Mouse (Mus musculus) hindbrain, embryonic 14.5 days (tissue): Measurements from ENCODE around the gene Btbd8. TPM values are rescaled to one million over a fixed set of nuclear protein-coding genes. Genes with fewer than 3 reads are reported as not detected.

ENCODE experiments used
- ATAC-seq: fragments of 200-750 bp; cut with Nextera tagmentation; 2 replicates; pipeline ENCODE4 v1.8.0; 2017; ENCODE audit warnings: moderate number of reproducible peaks, mild to moderate bottlenecking, moderate TSS enrichment, moderate library complexity; ENCODE audit not compliant: low FRiP score
- DNase-seq: peaks from one replicate; pipeline ENCODE4 v3.0.0-alpha.2; 2015; ENCODE audit warnings: low spot score
- H3K27ac ChIP-seq: fragments of 300-500 bp; sonication (generic); 2 replicates; pipeline ENCODE4 v1.5.1; 2014; ENCODE audit warnings: mild to moderate bottlenecking, moderate library complexity
- H3K27me3 ChIP-seq: fragments of 300-500 bp; sonication (generic); 2 replicates; pipeline ENCODE4 v1.6.1; 2014; ENCODE audit warnings: mild to moderate bottlenecking, low read length, mixed read lengths; ENCODE audit not compliant: control insufficient read depth, insufficient read depth
- H3K36me3 ChIP-seq: fragments of 300-500 bp; sonication (generic); replicated peaks from 2 replicates; pipeline ENCODE4 v1.6.1; 2014; ENCODE audit not compliant: control insufficient read depth, insufficient read depth
- H3K4me1 ChIP-seq: fragments of 300-500 bp; sonication (generic); replicated peaks from 2 replicates; pipeline ENCODE4 v1.6.1; 2014; ENCODE audit warnings: antibody characterized with exemption, low read length, mixed read lengths; ENCODE audit not compliant: control insufficient read depth, insufficient read depth
- H3K4me2 ChIP-seq: fragments of 300-500 bp; sonication (generic); replicated peaks from 2 replicates; pipeline ENCODE4 v1.6.1; 2014; ENCODE audit warnings: mild to moderate bottlenecking, moderate library complexity
- H3K4me3 ChIP-seq: fragments of 300-500 bp; sonication (generic); replicated peaks from 2 replicates; pipeline ENCODE4 v1.5.1; 2014; ENCODE audit warnings: mild to moderate bottlenecking, low read length
- H3K9ac ChIP-seq: fragments of 300-500 bp; sonication (generic); 2 replicates; pipeline ENCODE4 v1.6.1; 2014
- H3K9me3 ChIP-seq: fragments of 300-500 bp; sonication (generic); 2 replicates; pipeline ENCODE4 v1.6.1; 2016; ENCODE audit warnings: low read length; ENCODE audit not compliant: control insufficient read depth
- WGBS: fragments of 180-500 bp; shearing (Covaris S2); extraction: QIAGEN DNeasy Blood & Tissue Kit; methylation state at CpG from one replicate; pipeline ENCODE4 v1.1.7; 2014; 5-methylcytosine and 5-hydroxymethylcytosine counted together
- polyA plus RNA-seq: library from polyadenylated mRNA; unstranded; fragments of >200 nt; fragmentation: Nextera tagmentation; extraction: Ambion mirVana; gene quantifications from 2 replicates; pipeline ENCODE4 v1.2.1, GENCODE M21; 2014

The Btbd8 gene
- polyA plus RNA-seq, 1 experiment from 2014 or later = 17.9 TPM

- Histone ChIP-seq H3K36me3 (peaks cover 22% of the 10 kb centered on the region), H3K9me3 (no peaks in the 10 kb centered on the region), H3K27ac (no peak overlapping the region), H3K4me2 (no peak overlapping the region), H3K27me3 (no peaks in the 10 kb centered on the region), H3K4me1 (peaks cover 15% of the 10 kb centered on the region), H3K9ac (no peak overlapping the region), H3K4me3 (no peak overlapping the region)
- no peak for ATAC-seq
- WGBS = 86% methylated on average over 5 of the region's 5 CpGs
- no peak for DNase-seq
These were observed 62.2 kb downstream of the Btbd8 start for GRCm38 (mm10) chr5:107499891-107500535.

GRCm38 (mm10) chr5:107500741-107501140 is 62.9 kb downstream of the Btbd8 start:
- H3K27me3 ChIP-seq = no peaks in the 10 kb centered on the region
- DNase-seq = no peak
- H3K36me3 ChIP-seq = peaks cover 29% of the 10 kb centered on the region
- no peaks in the 10 kb centered on the region for H3K9me3 ChIP-seq
- H3K4me1 ChIP-seq = peaks cover 15% of the 10 kb centered on the region
- no peak for ATAC-seq
- H3K27ac ChIP-seq = no peak overlapping the region
- no peak overlapping the region for H3K9ac ChIP-seq
- H3K4me2 ChIP-seq = no peak overlapping the region
- 87% methylated on average over 1 of the region's 1 CpGs for WGBS
- no peak overlapping the region for H3K4me3 ChIP-seq

- H3K4me2 ChIP-seq = no peak within 1 kb of the TSS
- 86% methylated on average over 4 of the region's 4 CpGs for WGBS
These were observed 69.5 kb downstream of the Btbd8 start, which contains the start of gene Gm42669 for GRCm38 (mm10) chr5:107507321-107507720. Gene Gm42669 (plus strand): TSS chr5:107507621.

GRCm38 (mm10) chr5:107510503-107510902 is 72.7 kb downstream of the Btbd8 start:
- Histone ChIP-seq H3K9ac (no peak overlapping the region), H3K36me3 (peaks cover 42% of the 10 kb centered on the region), H3K27me3 (no peaks in the 10 kb centered on the region), H3K4me1 (no peaks in the 10 kb centered on the region), H3K4me3 (no peak overlapping the region), H3K4me2 (no peak overlapping the region), H3K27ac (no peak overlapping the region), H3K9me3 (no peaks in the 10 kb centered on the region)
- WGBS = 92% methylated on average over 10 of the region's 10 CpGs
- no peak for DNase-seq
- ATAC-seq = no peak

More at GRCm38 (mm10) chr5:107507321-107507720, 69.5 kb downstream of the Btbd8 start, which contains the start of gene Gm42669:
- H3K4me3 ChIP-seq = no peak within 1 kb of the TSS
- no peak within 1 kb of the TSS for H3K27ac ChIP-seq
- no peaks in the 10 kb centered on the region for H3K27me3 ChIP-seq
- no peaks in the 10 kb centered on the region for H3K9me3 ChIP-seq
- H3K36me3 ChIP-seq = peaks cover 61% of the 10 kb centered on the region
- ATAC-seq (no peak), DNase-seq (no peak)
- H3K9ac ChIP-seq = no peak within 1 kb of the TSS
- H3K4me1 ChIP-seq = no peaks in the 10 kb centered on the region

GRCm38 (mm10) chr5:107511326-107511725 is 73.5 kb downstream of the Btbd8 start:
- 66% methylated on average over 2 of the region's 2 CpGs for WGBS
- DNase-seq (no peak), ATAC-seq (no peak)
- Histone ChIP-seq H3K36me3 (peaks cover 36% of the 10 kb centered on the region), H3K4me1 (no peaks in the 10 kb centered on the region), H3K27ac (no peak overlapping the region), H3K4me2 (no peak overlapping the region), H3K27me3 (no peaks in the 10 kb centered on the region), H3K9me3 (no peaks in the 10 kb centered on the region), H3K9ac (no peak overlapping the region), H3K4me3 (no peak overlapping the region)

GRCm38 (mm10) chr5:107513583-107513982 is 75.8 kb downstream of the Btbd8 start:
- DNase-seq (no peak), ATAC-seq (no peak)
- H3K9ac ChIP-seq = no peak overlapping the region
- no peak overlapping the region for H3K4me2 ChIP-seq
- H3K4me3 ChIP-seq = no peak overlapping the region
- H3K4me1 ChIP-seq = no peaks in the 10 kb centered on the region
- no peak overlapping the region for H3K27ac ChIP-seq
- H3K27me3 ChIP-seq = no peaks in the 10 kb centered on the region
- H3K36me3 ChIP-seq = peaks cover 16% of the 10 kb centered on the region
- H3K9me3 ChIP-seq = no peaks in the 10 kb centered on the region
- 49% methylated on average over 7 of the region's 7 CpGs for WGBS

GRCm38 (mm10) chr5:107515453-107515852 is 77.7 kb downstream of the Btbd8 start:
- 91% methylated on average over 3 of the region's 3 CpGs for WGBS
- H3K4me3 ChIP-seq = no peak overlapping the region

GRCm38 (mm10) chr5:107516087-107516486 is 78.3 kb downstream of the Btbd8 start:
- H3K27me3 ChIP-seq = no peaks in the 10 kb centered on the region
- H3K9ac ChIP-seq = no peak overlapping the region
- DNase-seq = no peak
- H3K27ac ChIP-seq = no peak overlapping the region
- H3K4me3 ChIP-seq = no peak overlapping the region
- no peak overlapping the region for H3K4me2 ChIP-seq
- peaks cover 4% of the 10 kb centered on the region for H3K36me3 ChIP-seq
- ATAC-seq = no peak
- H3K4me1 ChIP-seq = no peaks in the 10 kb centered on the region
- H3K9me3 ChIP-seq = no peaks in the 10 kb centered on the region
- 95% methylated on average over 1 of the region's 1 CpGs for WGBS

More at GRCm38 (mm10) chr5:107515453-107515852, 77.7 kb downstream of the Btbd8 start:
- Histone ChIP-seq H3K9ac (no peak overlapping the region), H3K9me3 (no peaks in the 10 kb centered on the region), H3K27me3 (no peaks in the 10 kb centered on the region), H3K27ac (no peak overlapping the region), H3K4me1 (no peaks in the 10 kb centered on the region), H3K36me3 (peaks cover 10% of the 10 kb centered on the region), H3K4me2 (no peak overlapping the region)
- DNase-seq = no peak
- no peak for ATAC-seq

GRCm38 (mm10) chr5:107518602-107519001 is 80.8 kb downstream of the Btbd8 start:
- no peak for ATAC-seq
- no peaks in the 10 kb centered on the region for H3K9me3 ChIP-seq
- H3K27me3 ChIP-seq = no peaks in the 10 kb centered on the region
- H3K27ac ChIP-seq = no peak overlapping the region
- no peak overlapping the region for H3K4me3 ChIP-seq
- WGBS = 86% methylated on average over 4 of the region's 4 CpGs
- H3K4me2 ChIP-seq = no peak overlapping the region
- H3K9ac ChIP-seq = no peak overlapping the region
- H3K36me3 ChIP-seq = no peaks in the 10 kb centered on the region
- no peaks in the 10 kb centered on the region for H3K4me1 ChIP-seq
- no peak for DNase-seq

- H3K4me2 ChIP-seq = no peak overlapping the region
- H3K27ac ChIP-seq = no peak overlapping the region
- H3K4me1 ChIP-seq = no peaks in the 10 kb centered on the region
- no peaks in the 10 kb centered on the region for H3K9me3 ChIP-seq
- no peak for DNase-seq
- H3K36me3 ChIP-seq = no peaks in the 10 kb centered on the region
- H3K9ac ChIP-seq = no peak overlapping the region
- no peaks in the 10 kb centered on the region for H3K27me3 ChIP-seq
- ATAC-seq = no peak
- no peak overlapping the region for H3K4me3 ChIP-seq
- WGBS = 89% methylated on average over 6 of the region's 6 CpGs
These were observed 83.6 kb downstream of the Btbd8 start for GRCm38 (mm10) chr5:107521386-107521785.
